Mouse (Mus musculus) lung, postnatal 0 days (tissue): ENCODE measurements at regions not wholly inside any gene's neighbourhood (a gene's known extent, or its start where the extent isn't known, plus 50 kb on each side); places are given as distances from the start of the nearest gene placed in this dataset.
A peak's percentile ranks its signal among the peaks of the same experiment; 100 is the strongest.

Experiments
- ATAC-seq: fragments of 200-750 bp; cut with Nextera tagmentation; 2 replicates; pipeline ENCODE4 v1.8.0; 2017; ENCODE audit warnings: moderate library complexity
- DNase-seq: peaks from one replicate; pipeline ENCODE4 v3.0.0-alpha.2; 2016; ENCODE audit warnings: low spot score
- H3K27ac ChIP-seq: fragments of 300-500 bp; sonication (generic); 2 replicates; pipeline ENCODE4 v1.5.1; 2014; ENCODE audit warnings: antibody characterized with exemption, mild to moderate bottlenecking, low read length, mixed read lengths
- H3K27me3 ChIP-seq: fragments of 300-500 bp; sonication (generic); replicated peaks from 2 replicates; pipeline ENCODE4 v1.6.1; 2014; ENCODE audit warnings: low read length, mixed read lengths; ENCODE audit not compliant: insufficient read depth
- H3K36me3 ChIP-seq: fragments of 300-500 bp; sonication (generic); 2 replicates; pipeline ENCODE4 v1.6.1; 2014; ENCODE audit warnings: low read length, mixed read lengths; ENCODE audit not compliant: insufficient read depth
- H3K4me1 ChIP-seq: fragments of 300-500 bp; sonication (generic); 2 replicates; pipeline ENCODE4 v1.6.1; 2014; ENCODE audit warnings: antibody characterized with exemption, low read depth, low read length, mixed read lengths; ENCODE audit not compliant: insufficient read depth
- H3K4me2 ChIP-seq: fragments of 300-500 bp; sonication (generic); replicated peaks from 2 replicates; pipeline ENCODE4 v1.6.1; 2014; ENCODE audit warnings: low read depth, mild to moderate bottlenecking, low read length, moderate library complexity, mixed read lengths
- H3K4me3 ChIP-seq: fragments of 300-500 bp; sonication (generic); 2 replicates; pipeline ENCODE4 v1.5.1; 2014; ENCODE audit warnings: low read depth, low read length
- H3K9ac ChIP-seq: fragments of 300-500 bp; sonication (generic); replicated peaks from 2 replicates; pipeline ENCODE4 v1.6.1; 2014; ENCODE audit warnings: low read depth, mild to moderate bottlenecking
- H3K9me3 ChIP-seq: fragments of 300-500 bp; sonication (generic); 2 replicates; pipeline ENCODE4 v1.6.1; 2016; ENCODE audit warnings: low read length, mixed read lengths
- CTCF ChIP-seq: IDR thresholded peaks from 2 replicates; pipeline ENCODE4 v1.5.1; 2016; ENCODE audit warnings: antibody characterized with exemption, mild to moderate bottlenecking
- EP300 ChIP-seq: IDR thresholded peaks from 2 replicates; pipeline ENCODE4 v1.6.1; 2016; ENCODE audit warnings: antibody characterized with exemption, mild to moderate bottlenecking, control low read depth
- WGBS: fragments of 180-500 bp; shearing (Covaris S2); extraction: QIAGEN DNeasy Blood & Tissue Kit; methylation state at CpG from one replicate; pipeline ENCODE4 v1.1.7; 2014; 5-methylcytosine and 5-hydroxymethylcytosine counted together

GRCm38 (mm10) chr2:34027445-34027844, 139.7 kb upstream of the Mvb12b start:
- no peak overlapping the region for H3K4me2 ChIP-seq
- H3K9ac ChIP-seq, result no peak overlapping the region
- no peaks in the 10 kb centered on the region for H3K9me3 ChIP-seq
- no peak overlapping the region for H3K27ac ChIP-seq
- WGBS, result 37% methylated on average over 9 of the region's 9 CpGs
- DNase-seq, result peak; percentile 76
- ATAC-seq, result peak; percentile 67
- H3K4me1 ChIP-seq, result peaks cover 10% of the 10 kb centered on the region; the same call in 1 of the 2 replicates
- TF ChIP-seq CTCF (no peak), EP300 (no peak)
- no peaks in the 10 kb centered on the region for H3K27me3 ChIP-seq
- no peaks in the 10 kb centered on the region for H3K36me3 ChIP-seq
- no peak overlapping the region for H3K4me3 ChIP-seq

- no peaks in the 10 kb centered on the region for H3K27me3 ChIP-seq
- peak; percentile 84 for ATAC-seq
- H3K4me3 ChIP-seq, result no peak overlapping the region
- H3K4me1 ChIP-seq, result peaks cover 10% of the 10 kb centered on the region; the same call in 1 of the 2 replicates
- H3K9ac ChIP-seq, result no peak overlapping the region
- no peaks in the 10 kb centered on the region for H3K36me3 ChIP-seq
- H3K27ac ChIP-seq, result no peak overlapping the region
- WGBS, result 52% methylated on average over 16 of the region's 16 CpGs
- H3K9me3 ChIP-seq, result no peaks in the 10 kb centered on the region
- H3K4me2 ChIP-seq, result no peak overlapping the region
- DNase-seq, result peak; percentile 84
- TF ChIP-seq EP300 (peak; percentile 54), CTCF (peak; percentile 43; the same call in 1 of the 2 replicates)
These were observed 139.0 kb upstream of the Mvb12b start for GRCm38 (mm10) chr2:34026566-34027360.

GRCm38 (mm10) chr2:34025715-34026360, 138.1 kb upstream of the Mvb12b start:
- Histone ChIP-seq H3K4me2 (no peak overlapping the region), H3K4me3 (no peak overlapping the region), H3K27me3 (no peaks in the 10 kb centered on the region), H3K4me1 (0 out of 2 replicates have a peak, but pooled peaks cover 2% of the 10 kb centered on the region), H3K9me3 (no peaks in the 10 kb centered on the region), H3K27ac (no peak overlapping the region), H3K9ac (no peak overlapping the region), H3K36me3 (no peaks in the 10 kb centered on the region)
- TF ChIP-seq EP300 (no peak), CTCF (peak; percentile 72)
- ATAC-seq, result peak; percentile 14; the same call in 1 of the 2 replicates
- WGBS, result 32% methylated on average over 10 of the region's 10 CpGs
- peak; percentile 61 for DNase-seq

GRCm38 (mm10) chr2:34017142-34017453, 129.4 kb upstream of the Mvb12b start:
- DNase-seq, result no peak
- H3K4me2 ChIP-seq, result no peak overlapping the region

GRCm38 (mm10) chr2:34016350-34017141, 128.8 kb upstream of the Mvb12b start:
- Histone ChIP-seq H3K9me3 (no peaks in the 10 kb centered on the region), H3K4me1 (no peaks in the 10 kb centered on the region), H3K36me3 (no peaks in the 10 kb centered on the region), H3K27me3 (no peaks in the 10 kb centered on the region), H3K4me2 (no peak overlapping the region), H3K9ac (no peak overlapping the region), H3K27ac (peak overlapping the region; percentile 73; the same call in 1 of the 2 replicates), H3K4me3 (no peak overlapping the region)
- DNase-seq (no peak), ATAC-seq (no peak)
- no peak for TF ChIP-seq EP300
- TF ChIP-seq CTCF, result no peak
- WGBS, result 57% methylated on average over 20 of the region's 20 CpGs

More at GRCm38 (mm10) chr2:34017142-34017453, 129.4 kb upstream of the Mvb12b start:
- no peak for ATAC-seq
- Histone ChIP-seq H3K27me3 (no peaks in the 10 kb centered on the region), H3K27ac (no peak overlapping the region), H3K36me3 (no peaks in the 10 kb centered on the region), H3K4me1 (no peaks in the 10 kb centered on the region), H3K9me3 (no peaks in the 10 kb centered on the region), H3K9ac (no peak overlapping the region), H3K4me3 (no peak overlapping the region)
- no peak for TF ChIP-seq EP300
- no peak for TF ChIP-seq CTCF
- 67% methylated on average over 5 of the region's 5 CpGs for WGBS

GRCm38 (mm10) chr2:34015640-34015995, 127.9 kb upstream of the Mvb12b start:
- H3K27me3 ChIP-seq, result no peaks in the 10 kb centered on the region
- DNase-seq (no peak), ATAC-seq (peak; percentile 37)
- H3K4me1 ChIP-seq, result no peaks in the 10 kb centered on the region
- TF ChIP-seq CTCF (no peak), EP300 (no peak)
- H3K4me3 ChIP-seq, result no peak overlapping the region
- no peaks in the 10 kb centered on the region for H3K9me3 ChIP-seq
- no peaks in the 10 kb centered on the region for H3K36me3 ChIP-seq
- WGBS, result 78% methylated on average over 7 of the region's 7 CpGs
- H3K27ac ChIP-seq, result peak overlapping the region; percentile 73
- no peak overlapping the region for H3K9ac ChIP-seq
- no peak overlapping the region for H3K4me2 ChIP-seq
